Mouse (Mus musculus) activated CD4-positive, CD25-positive, alpha-beta regulatory T cell (primary cell): ENCODE measurements around the gene Pogz. TPM values are rescaled to one million over a fixed set of nuclear protein-coding genes. Genes with fewer than 3 reads are reported as not detected.

Experiments used
- polyA plus RNA-seq, 2 experiments: library from polyadenylated mRNA; unstranded; fragments of 100-300 nt; shearing (Covaris generic); gene quantifications; one replicate each; pipeline ENCODE4 v1.2.1; 2017

Pogz gene
- 10 to 100 TPM; 11.9 to 12.7 TPM for polyA plus RNA-seq

GRCm38 (mm10) chr3:94837183-94837890 lies at the start of gene Pogz:
Pogz (plus strand) TSS chr3:94837567.

GRCm38 (mm10) chr3:94886316-94887224 lies 49.2 kb downstream of the Pogz start, which contains the start of gene Psmb4:
Psmb4 (minus strand) TSS chr3:94886961.

Other genes with a start within 250 kb of the Pogz start
- gene Gm10972, start 194.5 kb upstream of the Pogz start, polyA plus RNA-seq: not detected
- 1 to 10 TPM; 3.0 to 3.3 TPM for gene Tuft1, start 178.7 kb upstream of the Pogz start, polyA plus RNA-seq
- under 1 TPM in 1 of 2 experiments, not detected in 1; 0.41 TPM for gene Selenbp2, start 144.0 kb upstream of the Pogz start, polyA plus RNA-seq
- gene Cgn, start 51.1 kb upstream of the Pogz start, polyA plus RNA-seq: under 1 TPM; 0.04 to 0.10 TPM
- 100 to 1,000 TPM; 395 to 422 TPM for gene Psmb4, start 49.4 kb downstream of the Pogz start, polyA plus RNA-seq
- 1 to 10 TPM; 1.8 to 2.5 TPM for gene Selenbp1, start 95.5 kb downstream of the Pogz start, polyA plus RNA-seq
- gene Rfx5, start 116.5 kb downstream of the Pogz start, polyA plus RNA-seq: 10 to 100 TPM; 22.8 to 24.0 TPM
- gene Pi4kb, start 137.2 kb downstream of the Pogz start, polyA plus RNA-seq: 10 to 100 TPM; 14.1 to 23.6 TPM
- gene Zfp687, start 177.9 kb downstream of the Pogz start, polyA plus RNA-seq: 10 to 100 TPM; 39.4 to 45.0 TPM
- gene Psmd4, start 205.0 kb downstream of the Pogz start, polyA plus RNA-seq: 100 to 1,000 TPM; 267 to 314 TPM